Mouse (Mus musculus): ENCODE results near the gene Prkaa1.
A peak's percentile ranks its signal among the peaks of the same experiment; 100 is the strongest.

The Prkaa1 gene

DNA sequence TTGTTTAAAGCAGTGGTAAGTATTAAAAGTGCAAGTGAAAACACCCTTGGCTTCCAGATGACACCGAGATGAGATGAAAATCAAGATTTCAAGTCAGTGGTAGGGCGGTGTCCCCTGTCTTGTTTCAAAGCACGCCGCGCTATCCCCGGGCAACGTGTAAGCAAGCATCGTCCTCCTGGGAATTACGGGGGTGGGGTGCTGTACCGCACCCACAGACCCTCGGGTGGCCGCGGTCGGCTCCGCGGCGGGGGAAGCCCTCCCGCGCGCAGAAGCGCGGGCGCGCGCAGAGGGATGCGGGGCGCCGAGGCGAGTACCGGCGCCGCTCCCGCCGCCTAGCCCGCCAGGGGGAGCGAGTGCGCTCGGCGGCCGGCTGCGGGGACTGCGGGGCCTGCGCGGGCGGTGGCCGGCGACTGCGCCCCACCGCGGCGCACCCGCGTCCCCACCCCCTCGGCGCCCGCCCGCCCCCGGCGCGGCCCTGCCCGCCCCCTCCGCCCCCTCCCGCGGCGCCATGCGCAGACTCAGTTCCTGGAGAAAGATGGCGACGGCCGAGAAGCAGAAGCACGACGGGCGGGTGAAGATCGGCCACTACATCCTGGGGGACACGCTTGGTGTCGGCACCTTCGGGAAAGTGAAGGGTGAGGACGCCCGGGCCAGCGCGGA, at the start of gene Prkaa1:
Prkaa1 (plus strand) TSS at position 501 of the 660 bp plus-strand sequence.
- peak; percentile 65 for DNase-seq (ENCODE audit: low read depth, low spot score)

DNA sequence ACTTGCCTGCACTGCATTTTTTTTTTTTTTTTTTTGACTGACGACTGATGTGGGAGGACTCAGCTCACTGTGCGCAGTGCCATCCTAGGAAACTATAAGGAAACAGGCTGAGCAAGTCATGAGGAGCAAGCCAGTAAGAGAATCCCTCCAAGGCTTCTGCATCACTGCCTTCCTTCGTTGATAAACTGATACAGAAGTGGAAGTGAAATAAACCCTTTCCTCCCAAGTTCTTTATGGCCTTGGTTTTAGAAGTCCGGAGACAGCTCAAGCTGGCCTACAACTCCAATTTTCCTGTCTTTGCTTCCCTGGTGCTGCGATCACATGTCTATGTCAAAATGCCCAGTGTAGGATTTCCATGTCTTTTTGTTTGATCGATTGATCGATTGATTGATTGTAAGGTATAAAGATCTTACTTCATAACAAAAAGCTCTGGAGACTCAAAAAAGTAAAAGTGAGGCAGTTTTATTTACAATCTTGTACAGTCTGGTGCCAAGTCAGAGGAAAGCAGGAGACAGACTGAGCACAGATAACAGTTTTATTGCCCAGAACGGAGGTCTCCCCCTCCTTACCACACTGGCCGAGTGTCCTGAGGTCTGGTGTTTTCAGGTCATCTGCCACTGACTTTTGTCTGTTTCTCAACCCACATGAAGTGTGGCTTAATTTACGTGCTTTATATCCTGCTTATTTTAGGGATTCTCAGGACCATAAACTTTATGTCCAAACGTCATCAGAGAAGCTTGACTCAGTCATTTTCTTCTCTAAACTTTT, 47.9 kb upstream of the Prkaa1 start:
- no peak for DNase-seq (ENCODE audit: low read depth, low spot score)

DNA sequence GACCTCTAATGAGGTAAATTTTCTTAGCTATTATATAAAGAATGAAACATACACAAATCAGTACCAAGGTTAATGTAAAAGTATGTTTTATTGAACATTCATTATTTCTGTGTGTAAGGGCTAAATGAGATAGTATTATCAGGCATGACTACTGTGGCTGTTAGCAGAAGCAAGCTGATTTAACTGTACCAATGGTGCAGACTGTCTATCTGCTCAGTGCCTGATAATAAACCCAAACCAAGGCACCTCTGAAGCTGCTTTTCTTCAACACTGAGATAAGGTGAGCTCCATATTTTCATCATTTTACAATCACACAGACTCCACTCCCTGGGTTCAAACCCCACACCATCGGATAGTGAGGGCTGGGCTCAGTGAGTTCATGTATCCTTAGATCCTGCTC, 46.3 kb upstream of the Prkaa1 start:
- DNase-seq (ENCODE audit: low read depth, low spot score), result no peak

DNA sequence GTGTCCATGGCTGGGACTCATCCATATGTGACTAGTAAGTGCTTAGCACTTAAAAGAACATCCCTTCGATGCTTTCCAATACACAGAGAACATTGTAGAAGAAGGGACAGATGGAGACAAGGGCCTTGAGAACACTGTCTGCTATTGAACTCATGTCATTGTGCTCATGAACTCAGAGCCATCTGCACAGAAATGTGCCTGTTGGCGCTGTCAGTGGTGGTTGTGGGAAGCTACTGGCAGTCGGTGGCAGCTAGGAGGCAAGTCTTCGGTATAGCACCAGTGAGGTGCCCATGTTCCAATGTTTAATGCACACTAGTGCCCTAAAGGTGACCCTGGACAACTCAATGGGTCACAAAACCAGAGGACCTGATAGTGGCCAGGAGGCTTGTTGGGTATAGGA, 41.3 kb upstream of the Prkaa1 start:
- no peak for DNase-seq (ENCODE audit: low read depth, low spot score)

DNA sequence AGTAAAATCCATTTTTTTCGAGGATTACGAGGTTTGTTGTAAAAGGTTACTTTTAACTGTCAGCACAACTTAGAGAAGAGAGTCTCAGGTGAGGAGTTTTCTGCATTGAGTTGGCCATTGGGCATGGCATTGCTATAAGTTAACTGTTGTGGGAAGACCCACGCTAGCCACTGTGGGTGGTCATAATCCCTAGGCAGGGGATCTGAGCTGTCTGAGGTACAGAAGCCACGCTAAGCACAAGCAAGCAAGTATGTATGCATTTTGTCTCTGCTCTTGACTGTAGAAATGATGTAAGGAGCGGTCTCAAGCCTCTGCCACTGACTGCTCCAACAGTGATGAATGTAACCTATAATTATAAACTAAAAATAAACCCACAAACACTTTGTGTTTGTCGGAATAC, 37.8 kb upstream of the Prkaa1 start:
- DNase-seq (ENCODE audit: low read depth, low spot score), result no peak

DNA sequence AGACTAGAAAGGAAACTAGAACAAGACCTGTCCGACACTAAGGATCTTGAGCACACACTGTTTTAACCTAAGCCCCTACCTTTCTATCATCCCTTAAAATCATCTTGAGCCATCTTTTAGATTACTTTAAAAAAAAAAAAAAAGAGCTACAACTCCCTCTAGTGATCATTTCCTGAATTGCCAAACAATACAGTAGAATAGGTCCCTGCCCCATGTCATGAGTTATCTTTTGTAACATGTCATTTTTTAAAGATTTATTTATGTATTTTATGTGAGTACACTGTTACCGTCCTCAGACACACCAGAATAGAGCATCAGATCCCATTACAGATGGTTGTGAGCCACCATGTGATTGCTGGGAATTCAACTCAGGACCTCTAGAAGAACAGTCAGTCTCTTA, 37.4 kb upstream of the Prkaa1 start:
- no peak for DNase-seq (ENCODE audit: low read depth, low spot score)

DNA sequence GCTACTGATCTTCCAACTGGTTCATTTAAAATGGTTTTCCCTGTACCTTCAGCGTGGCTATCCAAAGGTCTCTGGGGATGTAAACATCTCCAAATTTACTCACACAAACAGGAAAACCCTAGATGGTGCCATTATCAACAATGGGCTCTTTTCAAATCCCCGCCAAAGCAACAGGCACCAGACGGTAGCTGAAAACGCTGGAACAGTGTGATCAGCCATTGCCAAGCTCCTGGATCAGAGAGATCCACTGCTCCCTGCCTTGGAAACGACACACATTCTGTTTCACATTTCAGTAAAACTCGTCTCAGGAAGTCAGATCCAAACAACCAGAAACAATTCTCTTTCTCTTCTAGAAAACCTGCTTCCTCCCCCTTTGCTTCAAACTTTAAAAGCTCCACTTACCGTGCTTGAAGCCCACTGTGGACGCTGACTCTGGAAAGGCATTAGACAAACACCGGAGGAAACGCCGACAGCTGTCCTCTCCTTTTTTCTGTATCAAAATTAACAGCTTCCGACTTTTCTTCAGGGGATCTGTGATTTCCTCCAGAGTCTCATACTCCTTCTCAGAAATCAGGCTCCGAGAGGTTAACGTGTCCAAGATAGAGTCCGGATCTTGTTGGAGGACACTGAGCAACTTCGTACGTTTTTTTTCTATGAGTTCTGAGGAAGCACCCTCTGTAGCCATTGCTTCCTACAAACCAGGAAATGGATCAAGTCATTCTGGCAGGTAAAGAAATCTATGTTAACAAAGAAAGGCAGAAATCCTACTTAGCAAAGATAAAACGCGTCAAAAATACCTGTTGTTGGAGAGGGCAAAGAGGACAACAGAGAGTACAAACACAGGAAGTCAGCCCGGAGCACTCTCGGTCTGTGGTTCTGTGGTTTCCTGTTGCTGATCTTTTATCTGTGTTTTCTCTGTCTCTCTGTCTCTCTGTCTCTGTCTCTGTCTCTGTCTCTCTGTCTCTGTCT, 35.7 kb upstream of the Prkaa1 start, which contains the start of gene Card6:
Card6 (minus strand) TSS at position 854 of the 969 bp plus-strand sequence.
- no peak for DNase-seq (ENCODE audit: low read depth, low spot score)

DNA sequence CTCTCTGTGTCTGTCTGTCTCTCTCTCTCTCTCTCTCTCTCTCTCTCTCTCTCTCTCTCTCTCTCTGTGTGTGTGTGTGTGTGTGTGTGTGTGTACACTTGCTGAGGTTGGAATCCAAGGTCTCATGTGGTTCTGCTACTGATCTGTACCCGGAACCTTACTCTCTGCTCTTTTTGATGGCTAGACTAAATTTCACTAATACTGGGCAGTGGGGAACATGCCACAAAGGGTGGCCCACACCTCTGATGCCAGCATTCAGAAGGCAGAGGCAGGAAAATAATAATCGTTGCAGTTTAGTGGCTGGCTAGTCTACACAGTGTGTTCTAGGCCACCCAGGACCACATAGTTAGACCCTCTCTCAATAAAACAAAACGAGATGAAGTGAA, 35.0 kb upstream of the Prkaa1 start:
- DNase-seq (ENCODE audit: low read depth, low spot score), result no peak

DNA sequence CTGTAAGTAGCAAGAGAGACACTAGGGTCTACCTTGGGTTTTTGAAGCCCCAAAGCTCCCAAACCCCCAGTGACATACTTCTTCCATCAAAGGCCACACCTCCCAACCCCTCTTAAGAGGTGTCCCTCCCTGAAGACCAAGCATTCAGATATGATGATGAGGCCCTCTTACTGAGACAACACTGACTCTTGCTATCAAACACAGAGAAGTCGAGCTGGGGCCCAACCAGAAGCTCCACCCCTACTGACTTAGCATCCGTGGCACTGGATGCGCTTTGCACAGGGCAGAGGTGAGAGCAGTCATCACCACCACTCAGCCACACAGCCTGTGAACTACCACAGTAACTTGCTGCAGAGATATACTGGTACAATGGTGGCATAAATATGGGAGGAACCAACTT, 31.0 kb upstream of the Prkaa1 start:
- no peak for DNase-seq (ENCODE audit: low read depth, low spot score)

DNA sequence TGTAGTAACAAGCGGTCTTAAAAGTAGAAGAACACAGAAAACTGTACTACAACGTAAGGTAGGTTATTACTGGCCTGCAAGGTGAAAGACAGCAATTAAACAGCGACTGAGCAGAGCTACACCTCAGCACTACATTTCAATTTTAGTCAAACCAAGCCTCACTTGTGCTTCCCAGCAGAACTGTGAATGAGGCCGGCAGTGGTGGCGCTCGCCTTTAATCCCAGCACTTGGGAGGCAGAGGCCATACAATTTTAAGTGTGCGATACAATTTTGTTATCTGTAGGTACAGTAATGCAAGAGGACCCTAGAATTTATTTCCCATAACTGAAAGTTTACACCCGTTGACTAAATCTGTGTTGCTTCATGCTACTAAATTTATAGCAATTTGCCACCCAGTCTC, 28.5 kb upstream of the Prkaa1 start:
- no peak for DNase-seq (ENCODE audit: low read depth, low spot score)

DNA sequence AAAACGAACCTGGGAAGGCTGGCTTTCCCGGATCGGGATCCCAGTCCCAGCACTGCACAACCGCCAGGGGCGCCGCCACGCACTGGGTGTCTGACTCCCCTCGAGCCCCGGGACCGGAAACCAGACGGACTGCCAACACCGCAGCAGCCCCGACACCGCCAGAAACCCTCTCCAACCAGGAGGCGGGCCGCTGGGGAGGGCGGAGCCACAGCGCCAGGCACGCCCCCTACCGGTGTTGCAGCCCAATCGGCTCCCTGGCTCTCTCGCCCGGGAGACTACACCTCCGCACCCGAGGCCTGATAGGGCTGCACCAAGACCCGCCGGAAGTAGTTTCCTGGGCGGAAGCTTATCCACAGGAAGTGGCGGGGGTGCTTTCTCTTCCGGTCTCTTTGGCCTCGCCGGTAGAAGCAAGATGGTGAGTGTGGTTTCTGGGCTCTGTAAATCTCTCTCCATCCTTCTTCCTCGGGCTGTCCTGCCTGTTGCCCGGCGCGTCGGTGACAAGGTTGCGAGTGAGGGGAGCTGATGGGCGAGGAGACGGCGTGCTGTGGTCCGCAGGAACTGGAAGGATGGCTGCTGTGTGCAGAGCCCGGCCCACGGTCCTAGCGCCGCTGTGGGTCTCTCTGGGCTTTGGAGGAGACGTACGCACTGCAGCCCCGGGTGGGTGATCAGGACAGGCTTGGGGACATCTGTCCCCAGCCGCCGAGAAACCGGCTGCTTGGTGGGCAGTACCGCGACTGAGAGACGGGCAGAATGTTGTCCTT, 27.2 kb upstream of the Prkaa1 start, which contains the start of gene Rpl37:
Rpl37 (plus strand) TSS at position 376 of the 761 bp plus-strand sequence.
- DNase-seq (ENCODE audit: low read depth, low spot score), result peak; percentile 98

DNA sequence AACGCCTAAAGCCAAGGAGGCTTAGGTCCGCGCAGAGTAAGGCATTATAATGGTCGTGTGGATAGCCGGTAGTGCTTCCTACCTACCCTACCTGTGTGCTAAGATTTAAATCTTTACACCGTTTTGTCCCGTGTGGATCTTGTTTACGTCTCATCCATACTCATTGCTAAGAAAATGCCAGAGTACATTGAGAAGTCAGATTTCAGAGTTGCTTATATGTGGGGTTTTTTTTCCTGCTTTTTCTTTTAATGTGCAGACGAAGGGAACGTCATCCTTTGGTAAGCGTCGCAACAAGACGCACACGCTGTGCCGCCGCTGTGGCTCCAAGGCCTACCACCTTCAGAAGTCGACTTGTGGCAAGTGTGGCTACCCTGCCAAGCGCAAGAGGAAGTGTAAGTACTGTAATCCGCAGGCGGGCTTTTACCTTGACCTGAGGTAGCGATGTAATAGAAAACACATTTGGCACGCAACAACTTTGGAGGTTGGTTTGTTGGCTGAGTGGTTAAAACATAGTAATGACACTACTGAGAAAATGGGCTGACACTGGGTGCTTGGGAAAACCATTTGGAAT, 26.5 kb upstream of the Prkaa1 start:
- no peak for DNase-seq (ENCODE audit: low read depth, low spot score)

DNA sequence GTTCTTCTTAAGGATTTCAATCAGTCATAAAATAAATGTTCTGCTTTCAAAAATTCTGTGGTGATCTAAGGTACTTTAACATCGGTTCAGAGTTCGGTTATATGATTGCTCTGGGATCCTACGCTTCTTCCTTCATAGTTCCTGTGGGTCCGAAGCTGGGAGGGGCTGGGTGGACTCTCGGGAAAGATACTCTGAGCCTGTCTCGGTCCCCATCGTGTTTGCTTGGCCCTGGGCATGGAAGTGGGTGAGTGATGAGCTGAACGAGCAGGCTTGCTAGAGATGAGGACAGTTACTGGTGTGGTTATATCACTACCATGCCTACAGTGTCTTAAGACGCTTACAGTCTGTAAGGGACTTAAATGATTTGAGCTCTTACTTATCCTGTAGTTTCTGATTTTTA, 25.0 kb upstream of the Prkaa1 start:
- DNase-seq (ENCODE audit: low read depth, low spot score), result no peak

DNA sequence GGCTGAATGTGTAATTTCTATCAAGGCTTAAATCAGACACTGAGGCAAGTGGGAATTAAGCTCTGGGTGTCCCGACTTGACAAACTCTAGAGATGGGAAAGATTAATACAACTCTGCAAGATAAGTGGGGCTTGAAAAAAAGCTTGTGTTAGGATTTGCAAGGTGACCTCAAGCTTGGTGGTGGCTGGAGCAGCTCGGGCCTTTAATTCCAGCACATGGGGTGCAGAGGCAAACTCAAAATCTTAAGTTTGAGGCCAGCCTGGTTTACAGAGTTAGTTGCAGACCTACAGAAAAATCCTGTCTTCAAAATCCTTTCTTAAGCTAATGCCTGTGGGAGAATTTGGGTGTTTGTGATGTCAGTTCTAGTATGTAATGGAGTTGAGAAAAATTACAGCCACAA, 24.5 kb upstream of the Prkaa1 start:
- DNase-seq (ENCODE audit: low read depth, low spot score), result no peak

DNA sequence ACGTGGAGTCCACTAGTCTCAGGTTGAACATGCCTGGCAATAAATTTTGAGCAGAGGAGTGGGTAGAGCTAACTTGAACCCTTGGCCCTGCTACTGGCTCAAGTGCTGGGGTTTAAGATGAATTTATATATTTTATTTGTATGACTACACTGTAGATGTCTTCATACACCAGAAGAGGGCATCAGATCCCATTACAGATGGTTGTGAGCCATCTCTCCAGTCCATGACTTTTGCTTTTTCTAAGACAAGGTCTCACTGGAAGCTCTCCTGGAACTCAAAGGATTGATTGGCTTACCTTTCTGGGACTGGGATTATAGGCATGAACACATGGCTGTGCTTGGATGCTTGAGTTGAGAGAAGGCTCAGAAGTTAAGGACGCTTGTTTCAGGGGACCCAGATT, 24.0 kb upstream of the Prkaa1 start:
- DNase-seq (ENCODE audit: low read depth, low spot score), result no peak

DNA sequence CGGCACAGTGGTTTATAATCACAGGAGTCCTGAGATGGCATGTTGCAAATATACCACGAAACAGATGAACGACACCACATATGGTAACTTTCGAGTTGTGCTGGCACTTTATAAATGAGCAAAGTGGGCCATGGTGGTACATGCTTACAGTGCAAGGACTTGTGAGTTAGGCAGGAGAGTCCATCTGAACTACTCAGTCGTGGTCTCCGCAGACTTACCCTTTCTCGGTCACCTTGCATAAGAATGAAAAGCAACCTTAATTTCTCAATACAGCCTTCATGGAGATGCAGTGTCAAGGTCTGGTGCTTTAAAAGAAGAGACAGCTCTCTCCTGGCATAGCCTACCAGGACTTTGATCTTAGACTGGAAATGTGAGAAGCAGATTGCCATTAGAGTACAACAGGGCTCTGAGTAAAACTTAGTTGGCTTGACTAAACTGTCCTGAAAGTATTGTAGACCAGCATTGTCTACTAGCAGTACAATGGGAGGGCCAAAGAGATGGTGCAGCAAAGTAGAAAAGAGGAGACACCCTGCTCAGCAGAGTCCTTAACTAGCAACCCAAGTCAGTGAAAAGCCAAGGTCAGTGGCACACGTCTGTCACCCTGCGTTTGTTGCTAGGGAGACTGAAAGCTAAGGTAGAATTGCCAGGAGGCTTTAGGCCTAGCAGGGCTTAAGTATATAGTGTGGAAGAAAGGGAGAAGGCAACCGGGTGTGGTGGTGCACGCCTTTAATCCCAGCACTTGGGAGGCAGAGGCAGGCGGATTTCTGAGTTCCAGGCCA, 21.9 kb upstream of the Prkaa1 start:
- no peak for DNase-seq (ENCODE audit: low read depth, low spot score)

DNA sequence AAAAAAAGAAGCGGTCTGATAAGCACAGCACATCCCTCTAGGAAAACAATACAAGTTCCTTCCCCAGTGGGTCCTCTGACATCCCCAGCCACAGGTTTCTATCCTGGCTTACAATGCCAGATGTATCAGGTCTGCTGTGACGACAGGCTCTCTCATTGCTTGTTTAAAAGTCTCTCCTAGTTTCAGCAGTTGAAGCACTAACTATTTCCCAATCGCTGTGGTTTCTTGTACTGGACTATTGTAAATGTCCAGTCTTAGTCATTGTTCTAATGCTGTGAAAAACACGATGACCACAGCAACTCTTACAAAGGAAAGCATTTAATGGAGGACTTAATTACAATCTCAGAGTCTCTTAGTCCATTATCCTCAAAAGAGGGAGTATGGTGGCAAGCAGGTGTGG, 17.2 kb upstream of the Prkaa1 start:
- DNase-seq (ENCODE audit: low read depth, low spot score), result no peak

DNA sequence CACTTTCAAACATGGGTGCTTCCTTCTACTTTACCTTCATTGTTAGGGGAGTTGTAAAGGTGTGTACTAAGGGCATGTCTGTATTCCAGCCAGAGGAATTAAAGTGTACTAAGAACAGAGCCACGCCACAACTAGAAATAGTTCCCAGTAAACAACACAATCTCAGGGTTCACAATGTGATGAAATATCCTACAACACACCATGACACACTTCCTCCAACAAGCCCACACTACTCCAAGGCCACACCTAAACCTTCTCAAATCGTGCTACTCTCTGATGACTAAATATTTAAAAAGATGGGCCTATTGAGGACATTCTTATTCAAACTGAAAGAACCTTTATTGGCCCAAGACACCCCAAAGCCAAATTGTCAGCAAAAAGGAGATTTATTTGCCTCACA, 16.2 kb upstream of the Prkaa1 start:
- DNase-seq (ENCODE audit: low read depth, low spot score), result no peak

DNA sequence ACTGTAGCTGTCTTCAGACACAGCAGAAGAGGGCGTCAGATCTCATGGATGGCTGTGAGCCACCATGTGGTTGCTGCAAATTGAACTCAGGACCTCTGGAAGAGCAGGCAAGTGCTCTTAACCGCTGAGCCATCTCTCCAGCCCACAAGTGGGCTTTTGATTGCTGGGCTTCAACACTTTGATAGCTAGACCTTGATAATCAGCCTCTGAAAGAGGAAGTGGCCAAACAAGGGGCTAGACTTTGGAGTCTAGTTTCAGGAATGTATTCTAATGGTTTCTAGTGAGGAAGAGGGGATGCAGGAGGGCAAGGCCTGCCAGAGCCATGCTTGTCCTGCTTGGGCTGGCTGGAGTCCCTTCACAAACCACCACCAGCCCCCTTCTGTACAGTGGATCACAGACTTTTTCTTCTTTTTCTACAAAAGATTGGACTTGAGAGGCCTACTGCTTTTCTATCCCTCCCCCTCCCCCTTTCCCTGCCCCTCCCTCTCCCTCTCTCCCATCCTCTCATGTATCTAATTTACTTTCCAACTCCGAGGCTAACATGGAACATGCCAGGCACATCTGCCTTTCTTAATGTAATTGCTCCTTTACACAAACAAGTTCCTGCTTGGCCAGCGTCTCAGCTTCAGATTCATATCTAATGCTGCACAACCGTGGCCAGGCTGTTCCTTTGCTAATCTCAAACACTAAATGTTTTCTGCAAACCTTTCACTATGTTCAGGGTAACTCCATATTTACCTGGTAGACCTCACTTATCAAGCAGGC, 15.3 kb upstream of the Prkaa1 start:
- DNase-seq (ENCODE audit: low read depth, low spot score), result no peak
